30 mouse cellular contexts compared by ENCODE assay signal in the genomic region with DNA sequence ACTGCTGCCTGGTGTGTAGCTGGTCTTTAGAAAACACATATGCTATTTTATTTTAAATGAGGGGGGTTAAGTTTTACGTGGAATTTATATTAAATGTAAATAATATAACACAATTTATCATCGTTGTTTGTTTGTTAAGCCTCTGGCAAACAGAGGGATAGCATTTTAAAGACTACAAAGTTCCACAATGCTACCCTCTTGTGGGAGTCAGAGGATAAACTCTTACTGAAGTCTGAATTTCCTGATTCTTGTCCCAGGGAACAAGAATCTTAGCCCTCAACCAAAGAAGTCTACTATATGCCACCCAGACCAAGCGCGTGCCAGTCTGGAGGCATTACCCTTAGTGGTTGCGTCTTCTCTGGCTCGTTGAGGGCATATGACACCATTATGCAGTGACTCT. TPM values are rescaled to one million over a fixed set of nuclear protein-coding genes. Genes with fewer than 3 reads are reported as not detected.
DNase-seq lines count a peak whose midpoint lies in the region; TF ChIP-seq lines count a peak whose summit lies in the region.
"Had no signal": no experiment of that assay in that cellular context is flagged by ENCODE, and none has a peak within 500 bp of the region (broad histone marks: within the 10 kb centered on the region; RNA-seq: fewer than 3 reads in every experiment).

No protein-coding gene starts in this region.

- WGBS in heart, adult 2 months: 79% methylated on average over 6 of the region's 6 CpGs

- no peak overlapping the region for H3K27ac ChIP-seq in heart, adult 2 months
- H3K27ac ChIP-seq in left cerebral cortex, adult 2 months: no peak overlapping the region
- H3K27ac ChIP-seq: embryonic facial prominence, embryonic 13.5 days; hindbrain, embryonic 12.5 days; liver, embryonic 14.5 days; lung, embryonic 15.5 days; midbrain, embryonic 12.5 days had no signal

- no peaks in the 10 kb centered on the region for H3K4me1 ChIP-seq in heart, adult 2 months (ENCODE audit: control insufficient read depth, insufficient read depth, low read length)
- H3K4me1 ChIP-seq: embryonic facial prominence, embryonic 13.5 days; hindbrain, embryonic 12.5 days; lung, embryonic 15.5 days had no signal

- TF ChIP-seq EP300 in heart, adult 2 months (IDR thresholded peaks at IDR 0.05; ENCODE audit: insufficient read depth, low read depth, low read length): no peak

- H3K9ac ChIP-seq in heart, adult 2 months (ENCODE audit: low read depth, low read length): no peak overlapping the region
- H3K9ac ChIP-seq: embryonic facial prominence, embryonic 13.5 days; hindbrain, embryonic 12.5 days; liver, embryonic 14.5 days; lung, embryonic 15.5 days; midbrain, embryonic 12.5 days had no signal

- no peak for TF ChIP-seq POLR2A in heart, adult 2 months (IDR thresholded peaks at IDR 0.05; ENCODE audit: insufficient read depth, low read depth, low read length)

- DNase-seq in heart, adult 2 months: no peak
- DNase-seq in heart, adult 11 months: no peak
- no peak for DNase-seq in left cerebral cortex, adult 2 months (ENCODE audit: extremely low spot score in 1 of 2, low spot score in 2 of 2)
- no peak for DNase-seq in left cerebral cortex, postnatal 25 days (ENCODE audit: low spot score in 2 of 2)
- DNase-seq in 3T3-L1 (ENCODE audit: low read depth, low spot score) (peak; percentile 12), NIH3T3 (ENCODE audit: low read depth) (peak; percentile 17)
- DNase-seq in thymus, postnatal 25 days: no peak
- DNase-seq in layer of hippocampus, adult 18-20 months (ENCODE audit: low spot score in 2 of 2): no peak
- DNase-seq: adrenal gland, postnatal 14 days; B cell, adult 2 months; cerebellum, adult 11-12 months; cerebellum, adult 9-11 months; gastrocnemius, postnatal 14 days; heart, postnatal 36 days; kidney, adult 18-20 months; left cerebral cortex, postnatal 4 days; lung, postnatal 4 days; retina, postnatal 1 day; right cerebral cortex, postnatal 14 days; thymus, postnatal 14 days had no signal

- H3K79me2 ChIP-seq in heart, adult 2 months (replicated peaks; ENCODE audit: control insufficient read depth, insufficient read depth, low read length): no peaks in the 10 kb centered on the region

- peak; percentile 51 for TF ChIP-seq CTCF in heart, adult 2 months (IDR thresholded peaks at IDR 0.05)
- TF ChIP-seq CTCF in left cerebral cortex, adult 2 months (IDR thresholded peaks at IDR 0.05): peak; percentile 42

- intact Hi-C loops in heart, adult 2 months (cut with DNase I): loop anchor here (5.0 kb wide), 2 partner anchors 205 to 265 kb away; no protein-coding TSS in a partner anchor
- intact Hi-C loops in left cerebral cortex, adult 2 months (cut with DNase I): loop anchor here (5.0 kb wide), 1 partner anchor 205 kb away; no protein-coding TSS in a partner anchor
- intact Hi-C loops in left cerebral cortex, postnatal 25 days (cut with DNase I): loop anchor here (5.0 kb wide), 1 partner anchor 260 kb away; no protein-coding TSS in a partner anchor

- no peaks in the 10 kb centered on the region for H3K36me3 ChIP-seq in heart, adult 2 months (ENCODE audit: control insufficient read depth, insufficient read depth, low read length)
- H3K36me3 ChIP-seq: embryonic facial prominence, embryonic 13.5 days; hindbrain, embryonic 12.5 days; lung, embryonic 15.5 days; midbrain, embryonic 12.5 days had no signal

- H3K4me3 ChIP-seq in heart, adult 2 months: no peak overlapping the region
- no peak overlapping the region for H3K4me3 ChIP-seq in left cerebral cortex, adult 2 months
- H3K4me3 ChIP-seq: embryonic facial prominence, embryonic 13.5 days; hindbrain, embryonic 12.5 days; lung, embryonic 15.5 days; megakaryocyte, embryonic 14.5 days; midbrain, embryonic 12.5 days had no signal

- H3K27me3 ChIP-seq in heart, adult 2 months (ENCODE audit: control insufficient read depth, insufficient read depth, low read length): no peaks in the 10 kb centered on the region
- H3K27me3 ChIP-seq: embryonic facial prominence, embryonic 13.5 days; hindbrain, embryonic 12.5 days; lung, embryonic 15.5 days had no signal

RNA-seq across cellular contexts. Expression of gene Tmem14c, which starts 31.2 kb away (rescaled TPM):
- 100 to 1,000 TPM; 165 to 179 TPM for total RNA-seq in heart, adult 2 months (2021)
- polyA plus RNA-seq in heart, adult 2 months (2012; rRNA removed): 136 and 180 TPM in 2 replicates
- total RNA-seq in left cerebral cortex, adult 2 months (2021): 10 to 100 TPM; 54.7 to 54.9 TPM
- total RNA-seq in left cerebral cortex, postnatal 25 days (2021): 10 to 100 TPM; 63.8 to 64.2 TPM
- total RNA-seq in layer of hippocampus, adult 18-20 months (2021): 10 to 100 TPM; 52.2 to 56.1 TPM

RNA-seq across cellular contexts. Expression of gene Mak, which starts 32.2 kb away (rescaled TPM):
- not detected for total RNA-seq in heart, adult 2 months (2021)
- polyA plus RNA-seq in heart, adult 2 months (2012; rRNA removed): 0.25 TPM in 1 of 2 replicates, not detected in the other
- 1 to 10 TPM; 3.1 to 3.9 TPM for total RNA-seq in left cerebral cortex, adult 2 months (2021)
- 1 to 10 TPM; 2.6 to 2.9 TPM for total RNA-seq in left cerebral cortex, postnatal 25 days (2021)
- total RNA-seq in layer of hippocampus, adult 18-20 months (2021): 1 to 10 TPM; 1.0 to 1.3 TPM
- total RNA-seq: adrenal gland, postnatal 14 days; common myeloid progenitor, adult 5-6 weeks; gastrocnemius, postnatal 14 days; granulocyte monocyte progenitor cell, adult 5-6 weeks; heart, postnatal 36 days; monocyte, adult 5-6 weeks had no signal
- polyA plus RNA-seq: small intestine, adult 2 months had no signal

RNA-seq across cellular contexts. Expression of gene Pak1ip1, which starts 46.5 kb away (rescaled TPM):
- total RNA-seq in heart, adult 2 months (2021): 10 to 100 TPM; 26.7 to 27.5 TPM
- 21.2 and 22.5 TPM in 2 replicates for polyA plus RNA-seq in heart, adult 2 months (2012; rRNA removed)
- 10 to 100 TPM; 39.4 to 43.7 TPM for total RNA-seq in left cerebral cortex, adult 2 months (2021)
- 10 to 100 TPM; 40.0 to 42.5 TPM for total RNA-seq in left cerebral cortex, postnatal 25 days (2021)
- 10 to 100 TPM; 40.6 to 41.1 TPM for total RNA-seq in layer of hippocampus, adult 18-20 months (2021)

Comparison
In these comparisons a context has a peak if more than half of its experiments do, and no peak if none do; other contexts are left out.
1. DNase-seq: peak in 3T3-L1 (single experiment) and NIH3T3 (single experiment); none in heart, adult 2 months (0 of 2), heart, adult 11 months (single experiment), left cerebral cortex, adult 2 months (0 of 2), left cerebral cortex, postnatal 25 days (0 of 2), thymus, postnatal 25 days (single experiment) and layer of hippocampus, adult 18-20 months (0 of 2).